Mouse (Mus musculus) cerebellum, adult 2 months (tissue): ENCODE data around the gene Bcas3. TPM values are rescaled to one million over a fixed set of nuclear protein-coding genes. Genes with fewer than 3 reads are reported as not detected.

Experiments
- DNase-seq, 2 experiments: peaks; one replicate each; pipeline ENCODE4 v3.0.0; 2021
- H3K27ac ChIP-seq: fragments of 200-500 bp; 2 replicates; pipeline ENCODE4 v1.5.1; 2012; ENCODE audit warnings: low read length, control low read depth, inconsistent platforms; ENCODE audit not compliant: insufficient read depth
- H3K27me3 ChIP-seq: fragments of 200-500 bp; 2 replicates; pipeline ENCODE4 v1.6.1; 2012; ENCODE audit warnings: inconsistent platforms, mild to moderate bottlenecking, low read length, moderate library complexity; ENCODE audit not compliant: control insufficient read depth, insufficient read depth
- H3K4me1 ChIP-seq: fragments of 200-500 bp; 2 replicates; pipeline ENCODE4 v1.6.1; 2011; ENCODE audit warnings: low read length; ENCODE audit not compliant: control insufficient read depth, insufficient read depth
- H3K4me3 ChIP-seq: fragments of 200-500 bp; replicated peaks from 2 replicates; pipeline ENCODE3; 2011; ENCODE audit warnings: mild to moderate bottlenecking, low read depth, low read length, control low read depth; ENCODE audit not compliant: insufficient read depth
- CTCF ChIP-seq: fragments of 200-500 bp; IDR thresholded peaks from 2 replicates; pipeline ENCODE4 v1.5.1; 2011; ENCODE audit warnings: low read depth, mild to moderate bottlenecking, control low read depth, low read length, moderate library complexity, borderline replicate concordance; ENCODE audit not compliant: insufficient read depth
- POLR2A ChIP-seq: fragments of 200-500 bp; IDR thresholded peaks from 2 replicates; pipeline ENCODE4 v1.6.1; 2011; ENCODE audit warnings: low read length, control low read depth, borderline replicate concordance; ENCODE audit not compliant: insufficient read depth
- WGBS: fragments of 180-500 bp; shearing (Covaris S2); methylation state at CpG from one replicate; pipeline ENCODE4 v1.1.7; 2018; 5-methylcytosine and 5-hydroxymethylcytosine counted together
- polyA plus RNA-seq: library from polyadenylated mRNA; depleted of rRNA; stranded (reverse); fragments of >200 nt; gene quantifications from 2 replicates; pipeline ENCODE4 v1.2.3, GENCODE M21; 2012

Bcas3 gene
- polyA plus RNA-seq, 1 experiment = 44.4 TPM

GRCm38 (mm10) chr11:85769740-85770139, 416.8 kb downstream of the Bcas3 start:
- no peak for TF ChIP-seq POLR2A
- TF ChIP-seq CTCF = no peak
- Histone ChIP-seq H3K27me3 (no peaks in the 10 kb centered on the region; the same call in 1 of the 2 replicates), H3K4me3 (no peak overlapping the region), H3K4me1 (no peaks in the 10 kb centered on the region; the same call in 1 of the 2 replicates), H3K27ac (no peak overlapping the region)
- WGBS = 68% methylated on average over 2 of the region's 2 CpGs
- no peak for DNase-seq

- DNase-seq = no peak
- H3K27ac ChIP-seq = no peak overlapping the region
- TF ChIP-seq POLR2A = no peak
- TF ChIP-seq CTCF = no peak
- no peaks in the 10 kb centered on the region for H3K4me1 ChIP-seq
- H3K27me3 ChIP-seq = no peaks in the 10 kb centered on the region
- 64% methylated on average over 4 of the region's 4 CpGs for WGBS
- H3K4me3 ChIP-seq = no peak overlapping the region
Measured at GRCm38 (mm10) chr11:85773391-85773790, 420.4 kb downstream of the Bcas3 start.

- H3K4me1 ChIP-seq = no peaks in the 10 kb centered on the region
- no peaks in the 10 kb centered on the region for H3K27me3 ChIP-seq
- no peak overlapping the region for H3K4me3 ChIP-seq
- TF ChIP-seq POLR2A (no peak), CTCF (no peak)
- no peak for DNase-seq
- no peak overlapping the region for H3K27ac ChIP-seq
- 82% methylated on average over 6 of the region's 6 CpGs for WGBS
Measured at GRCm38 (mm10) chr11:85774707-85775106, 421.7 kb downstream of the Bcas3 start.

GRCm38 (mm10) chr11:85775492-85775891, 422.5 kb downstream of the Bcas3 start:
- H3K27ac ChIP-seq = no peak overlapping the region
- H3K4me1 ChIP-seq = no peaks in the 10 kb centered on the region
- no peak overlapping the region for H3K4me3 ChIP-seq
- WGBS = 63% methylated on average over 7 of the region's 7 CpGs
- no peak for DNase-seq
- no peaks in the 10 kb centered on the region for H3K27me3 ChIP-seq
- no peak for TF ChIP-seq POLR2A
- TF ChIP-seq CTCF = no peak

DNA sequence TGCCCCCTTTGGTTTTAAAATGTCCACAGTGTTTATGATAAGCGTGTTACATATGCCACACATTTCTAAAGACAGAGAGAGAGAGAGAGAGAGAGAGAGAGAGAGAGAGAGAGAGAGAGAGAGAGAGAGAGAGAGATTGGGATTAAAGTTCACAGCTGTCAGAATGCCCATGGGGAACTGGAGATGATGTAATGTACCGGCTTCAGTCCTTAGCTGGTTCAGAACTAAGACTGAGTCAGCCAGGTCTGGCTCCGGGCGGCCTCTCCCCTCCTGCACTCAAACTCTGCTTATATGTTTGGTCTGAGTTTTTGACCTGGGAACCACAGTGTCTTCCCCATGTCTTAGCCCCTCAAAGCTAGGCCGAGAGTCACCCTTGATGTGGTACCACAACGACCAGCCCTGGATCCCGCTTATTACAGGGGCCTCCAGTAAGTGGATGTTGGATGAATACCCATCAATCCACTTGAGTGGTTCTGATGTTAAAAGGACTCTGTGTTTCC, 423.9 kb downstream of the Bcas3 start:
- TF ChIP-seq POLR2A (no peak), CTCF (no peak)
- no peaks in the 10 kb centered on the region for H3K27me3 ChIP-seq
- H3K4me3 ChIP-seq = no peak overlapping the region
- 81% methylated on average over 7 of the region's 7 CpGs for WGBS
- no peak for DNase-seq
- H3K4me1 ChIP-seq = no peaks in the 10 kb centered on the region
- no peak overlapping the region for H3K27ac ChIP-seq

DNA sequence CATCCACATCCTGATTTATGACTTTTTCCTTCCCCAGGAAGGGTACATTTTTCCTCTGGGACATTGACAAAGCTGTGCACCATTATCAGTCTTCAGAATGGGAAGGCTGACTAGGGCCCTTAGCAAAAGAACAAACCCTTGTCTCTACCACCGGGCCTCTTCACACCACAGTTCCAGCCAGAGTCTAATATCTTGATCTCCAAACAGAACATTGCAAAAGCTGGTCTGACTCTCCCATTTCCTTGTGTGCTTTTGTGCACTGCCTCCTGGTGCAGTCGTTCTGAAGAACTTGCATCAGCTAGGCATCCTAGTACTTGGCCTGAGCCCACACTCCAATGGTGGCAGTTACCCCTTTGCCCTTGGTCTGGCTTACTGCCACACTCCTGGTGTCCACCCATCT, 425.0 kb downstream of the Bcas3 start:
- Histone ChIP-seq H3K27ac (no peak overlapping the region), H3K4me3 (no peak overlapping the region), H3K27me3 (no peaks in the 10 kb centered on the region), H3K4me1 (no peaks in the 10 kb centered on the region)
- 72% methylated on average over 2 of the region's 2 CpGs for WGBS
- no peak for DNase-seq
- TF ChIP-seq POLR2A (no peak), CTCF (no peak)

DNA sequence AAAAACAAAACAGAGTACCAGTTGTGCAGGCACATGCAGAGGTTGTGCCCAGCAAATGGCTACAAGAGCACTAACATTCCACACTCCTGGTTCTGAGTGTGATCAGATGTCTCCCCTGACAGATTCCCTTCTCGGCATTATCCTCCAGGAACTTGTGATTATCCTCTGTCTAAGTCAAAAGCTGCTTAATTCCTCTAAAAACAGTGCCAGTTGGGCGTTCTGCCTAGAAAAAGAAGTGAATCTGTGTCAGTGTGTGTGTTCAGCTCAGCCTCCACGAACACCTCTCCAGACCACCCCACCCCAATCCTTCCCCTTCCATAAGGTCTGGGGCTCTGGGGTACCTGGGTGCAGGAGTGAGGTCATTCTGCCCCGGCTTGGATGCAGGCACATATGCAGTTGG, 427.3 kb downstream of the Bcas3 start:
- 56% methylated on average over 4 of the region's 4 CpGs for WGBS
- H3K4me3 ChIP-seq = no peak overlapping the region
- TF ChIP-seq CTCF (no peak), POLR2A (no peak)
- no peak overlapping the region for H3K27ac ChIP-seq
- peaks cover 8% of the 10 kb centered on the region for H3K4me1 ChIP-seq
- DNase-seq = no peak
- no peaks in the 10 kb centered on the region for H3K27me3 ChIP-seq

DNA sequence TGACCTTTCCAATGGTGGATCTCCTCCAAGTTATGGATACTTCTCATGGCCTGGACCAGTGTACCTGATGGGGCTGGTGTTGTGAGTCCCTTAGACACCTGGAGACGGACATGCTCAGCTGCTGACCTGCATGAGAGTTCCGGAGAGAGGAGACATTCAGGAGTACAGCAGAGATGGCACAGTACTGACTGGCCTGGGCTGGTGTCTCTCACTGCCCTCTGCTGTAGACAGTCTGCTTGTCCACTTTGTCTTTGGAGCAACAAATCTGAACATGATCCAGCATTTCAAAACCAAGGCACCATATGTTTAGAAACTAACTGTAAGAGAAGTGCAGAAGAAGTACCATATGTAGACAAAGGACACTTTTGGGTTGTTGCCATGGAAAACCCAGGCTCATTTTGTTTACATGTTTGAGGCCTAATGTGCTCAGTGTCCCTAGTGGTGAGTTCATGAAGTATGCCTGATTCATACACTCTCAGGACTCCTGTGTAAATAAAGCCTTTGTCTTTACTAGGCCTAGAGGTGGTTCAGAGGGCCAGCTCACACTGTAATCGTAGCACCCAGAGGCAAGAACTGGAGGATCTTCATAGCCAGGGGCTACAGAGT, 433.2 kb downstream of the Bcas3 start:
- 88% methylated on average over 3 of the region's 3 CpGs for WGBS
- Histone ChIP-seq H3K4me1 (peaks cover 17% of the 10 kb centered on the region), H3K4me3 (no peak overlapping the region), H3K27me3 (no peaks in the 10 kb centered on the region), H3K27ac (no peak overlapping the region)
- peak in 1 of 2 experiments; percentile 20 for DNase-seq
- peak; percentile 23; the same call in 1 of the 2 replicates for TF ChIP-seq CTCF
- no peak for TF ChIP-seq POLR2A

- Histone ChIP-seq H3K27ac (no peak overlapping the region), H3K4me1 (peaks cover 10% of the 10 kb centered on the region), H3K27me3 (no peaks in the 10 kb centered on the region), H3K4me3 (no peak overlapping the region)
- TF ChIP-seq POLR2A (no peak), CTCF (no peak)
- 76% methylated on average over 7 of the region's 7 CpGs for WGBS
- no peak for DNase-seq
Measured at GRCm38 (mm10) chr11:85789750-85790149, 436.8 kb downstream of the Bcas3 start.
